Mouse (Mus musculus) embryonic facial prominence, embryonic 11.5 days (tissue): Measurements from ENCODE around the gene Tsacc. TPM values are rescaled to one million over a fixed set of nuclear protein-coding genes. Genes with fewer than 3 reads are reported as not detected.
"Not testable (repeated sequence)": the region's sequence is repeated elsewhere in the genome, so short reads cannot be mapped to it uniquely, and the experiment has no call there.

Experiments used
- ATAC-seq: fragments of 200-750 bp; cut with Nextera tagmentation; replicated peaks from 2 replicates; pipeline ENCODE4 v1.8.0; 2017; ENCODE audit warnings: low read depth; ENCODE audit not compliant: insufficient number of reproducible peaks, low FRiP score, low TSS enrichment
- DNase-seq: peaks from one replicate; pipeline ENCODE4 v3.0.0-alpha.2; 2015; ENCODE audit warnings: low spot score
- H3K27ac ChIP-seq: fragments of 300-500 bp; sonication (generic); replicated peaks from 2 replicates; pipeline ENCODE4 v1.5.1; 2014; ENCODE audit warnings: mild to moderate bottlenecking, low read depth, low read length, control low read depth
- H3K27me3 ChIP-seq: fragments of 300-500 bp; sonication (generic); 2 replicates; pipeline ENCODE4 v1.6.1; 2014; ENCODE audit warnings: mild to moderate bottlenecking, low read length, moderate library complexity, mixed read lengths; ENCODE audit not compliant: control insufficient read depth, insufficient read depth
- H3K36me3 ChIP-seq: fragments of 300-500 bp; sonication (generic); replicated peaks from 2 replicates; pipeline ENCODE4 v1.6.1; 2014; ENCODE audit warnings: low read depth, mild to moderate bottlenecking, low read length, moderate library complexity, mixed read lengths; ENCODE audit not compliant: control insufficient read depth, insufficient read depth
- H3K4me1 ChIP-seq: fragments of 300-500 bp; sonication (generic); 2 replicates; pipeline ENCODE4 v1.6.1; 2014; ENCODE audit warnings: low read length, mixed read lengths; ENCODE audit not compliant: control insufficient read depth, insufficient read depth
- H3K4me2 ChIP-seq: fragments of 300-500 bp; sonication (generic); 2 replicates; pipeline ENCODE4 v1.6.1; 2014; ENCODE audit warnings: low read depth, mild to moderate bottlenecking, control low read depth, low read length, moderate library complexity
- H3K4me3 ChIP-seq: fragments of 300-500 bp; sonication (generic); 2 replicates; pipeline ENCODE4 v1.5.1; 2014; ENCODE audit warnings: low read depth, low read length, control low read depth
- H3K9ac ChIP-seq: fragments of 300-500 bp; sonication (generic); replicated peaks from 2 replicates; pipeline ENCODE4 v1.6.1; 2014; ENCODE audit warnings: mild to moderate bottlenecking, control low read depth, low read length
- H3K9me3 ChIP-seq: fragments of 300-500 bp; sonication (generic); replicated peaks from 2 replicates; pipeline ENCODE4 v1.6.1; 2016; ENCODE audit warnings: mild to moderate bottlenecking, low read length, inconsistent platforms, mixed read lengths; ENCODE audit not compliant: control insufficient read depth
- WGBS: fragments of 180-500 bp; shearing (Covaris S2); extraction: QIAGEN DNeasy Blood & Tissue Kit; methylation state at CpG from one replicate; pipeline ENCODE4 v1.1.7; 2014; 5-methylcytosine and 5-hydroxymethylcytosine counted together
- polyA plus RNA-seq: library from polyadenylated mRNA; unstranded; fragments of >200 nt; fragmentation: Nextera tagmentation; extraction: Ambion mirVana; gene quantifications from 2 replicates; pipeline ENCODE4 v1.2.1, GENCODE M21; 2014

The Tsacc gene
- polyA plus RNA-seq, 1 experiment from 2014 or later, result 9.8 TPM

DNA sequence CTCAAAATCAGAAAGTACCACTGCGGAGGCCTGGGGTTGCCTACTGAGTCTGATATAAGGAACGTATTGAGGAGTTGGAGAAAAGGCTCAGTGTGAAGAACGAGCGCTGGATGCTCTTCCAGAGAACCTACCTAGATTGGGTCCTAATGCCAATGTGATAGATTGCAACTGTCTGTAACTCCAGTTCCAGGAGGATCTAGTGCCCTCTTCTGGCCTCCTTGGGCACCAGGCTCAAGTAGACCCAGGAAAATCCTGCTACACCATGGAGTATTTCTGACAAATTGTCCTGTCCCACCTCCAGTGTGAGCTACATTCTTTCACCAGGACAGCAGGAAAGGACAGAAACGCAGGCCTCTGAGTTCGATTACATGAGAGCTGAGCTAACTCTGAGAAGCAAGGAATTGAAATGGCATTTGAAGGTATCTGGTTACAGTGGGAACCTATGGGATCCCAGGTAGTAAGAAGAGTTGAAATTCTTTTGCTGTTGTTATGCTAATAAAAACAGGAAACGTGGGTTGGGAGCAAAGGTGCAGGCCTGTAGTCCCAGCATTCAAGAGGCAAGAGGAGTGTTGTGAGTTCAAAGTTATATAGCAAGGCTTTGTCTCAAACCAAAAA, 20.2 kb downstream of the Tsacc start:
- 49% methylated on average over 7 of the region's 7 CpGs for whole genome bisulfite sequencing
- Histone ChIP-seq H3K4me3 (no peak overlapping the region), H3K4me1 (no peaks in the 10 kb centered on the region), H3K9ac (no peak overlapping the region), H3K4me2 (no peak overlapping the region), H3K27me3 (no peaks in the 10 kb centered on the region), H3K36me3 (no peaks in the 10 kb centered on the region), H3K27ac (no peak overlapping the region), H3K9me3 (no peaks in the 10 kb centered on the region)
- ATAC-seq, result no peak
- peak; percentile 25 for DNase-seq

DNA sequence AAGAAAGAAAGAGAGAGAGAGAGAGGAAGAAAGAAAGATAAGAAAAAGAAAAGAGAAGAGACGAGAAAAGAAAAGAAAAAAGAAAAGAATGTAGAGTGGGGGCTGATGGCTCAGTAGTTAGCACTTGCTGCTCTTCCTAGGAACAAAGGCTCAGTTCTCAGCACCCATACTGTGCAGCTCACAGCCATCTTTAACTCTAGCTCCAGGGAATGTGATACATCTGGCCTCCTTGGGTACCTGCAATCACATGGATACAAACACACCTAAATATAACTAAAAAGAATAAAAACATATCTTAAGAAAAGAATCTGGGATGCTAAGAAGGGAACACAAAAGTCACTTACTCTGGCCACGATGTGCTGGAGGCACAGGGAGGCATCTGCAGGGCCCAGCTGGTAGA, 20.7 kb downstream of the Tsacc start:
- WGBS, result 89% methylated on average over 2 of the region's 2 CpGs

DNA sequence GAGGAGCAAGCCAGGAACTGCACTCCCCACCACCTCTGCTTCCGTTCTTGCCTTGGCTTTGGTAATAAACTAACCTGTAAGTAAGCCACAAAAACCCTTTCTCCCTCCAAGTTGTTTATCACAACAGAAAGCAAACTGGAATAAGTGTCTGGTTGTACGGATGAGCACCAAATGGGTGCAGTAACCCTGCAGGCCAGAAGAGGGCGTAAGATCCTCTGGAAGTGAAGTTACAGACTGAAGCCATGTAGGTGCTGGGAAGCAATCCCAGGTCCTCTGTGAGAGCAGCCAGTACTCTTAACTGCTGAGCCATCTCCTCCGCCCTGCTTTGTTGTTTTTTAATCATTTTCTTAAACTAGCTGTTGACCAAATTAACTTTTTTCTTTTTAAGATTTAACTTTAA, 22.8 kb downstream of the Tsacc start:
- no peaks in the 10 kb centered on the region for H3K4me1 ChIP-seq
- no peak overlapping the region for H3K27ac ChIP-seq
- ATAC-seq, result no peak
- H3K9me3 ChIP-seq, result no peaks in the 10 kb centered on the region
- H3K4me2 ChIP-seq, result no peak overlapping the region
- no peak overlapping the region for H3K4me3 ChIP-seq
- H3K36me3 ChIP-seq, result no peaks in the 10 kb centered on the region
- WGBS, result 91% methylated on average over 4 of the region's 4 CpGs
- H3K27me3 ChIP-seq, result no peaks in the 10 kb centered on the region
- no peak overlapping the region for H3K9ac ChIP-seq
- no peak for DNase-seq

More for the DNA sequence above, 20.7 kb downstream of the Tsacc start:
- no peak for ATAC-seq
- Histone ChIP-seq H3K4me1 (no peaks in the 10 kb centered on the region), H3K36me3 (no peaks in the 10 kb centered on the region), H3K9me3 (no peaks in the 10 kb centered on the region), H3K9ac (no peak overlapping the region), H3K27ac (no peak overlapping the region), H3K4me2 (no peak overlapping the region), H3K4me3 (no peak overlapping the region), H3K27me3 (no peaks in the 10 kb centered on the region)
- no peak for DNase-seq

DNA sequence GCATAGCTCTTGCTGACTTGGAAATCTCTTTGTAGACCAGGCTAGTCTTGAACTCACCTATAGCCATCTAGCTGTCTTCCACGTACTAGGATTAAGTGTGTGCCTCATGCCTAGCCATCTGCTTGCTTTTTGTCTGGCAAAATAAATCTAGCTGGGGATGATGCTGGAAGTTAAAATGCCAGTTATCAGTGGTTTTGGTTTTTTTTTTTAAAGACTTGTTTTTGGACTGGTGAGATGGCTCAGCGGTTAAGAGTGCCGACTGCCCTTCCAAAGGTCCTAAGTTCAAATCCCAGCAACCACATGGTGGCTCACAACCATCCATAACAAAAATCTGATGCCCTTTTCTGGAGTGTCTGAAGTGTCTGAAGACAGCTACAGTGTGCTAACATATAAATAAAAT, 24.9 kb downstream of the Tsacc start:
- no peak overlapping the region for H3K9ac ChIP-seq
- no peaks in the 10 kb centered on the region for H3K4me1 ChIP-seq
- no peak overlapping the region for H3K4me2 ChIP-seq
- H3K27me3 ChIP-seq, result no peaks in the 10 kb centered on the region
- DNase-seq, result no peak
- ATAC-seq, result no peak
- no peak overlapping the region for H3K4me3 ChIP-seq
- H3K27ac ChIP-seq, result no peak overlapping the region
- H3K9me3 ChIP-seq, result no peaks in the 10 kb centered on the region
- WGBS, result 92% methylated on average over 3 of the region's 3 CpGs
- H3K36me3 ChIP-seq, result no peaks in the 10 kb centered on the region

DNA sequence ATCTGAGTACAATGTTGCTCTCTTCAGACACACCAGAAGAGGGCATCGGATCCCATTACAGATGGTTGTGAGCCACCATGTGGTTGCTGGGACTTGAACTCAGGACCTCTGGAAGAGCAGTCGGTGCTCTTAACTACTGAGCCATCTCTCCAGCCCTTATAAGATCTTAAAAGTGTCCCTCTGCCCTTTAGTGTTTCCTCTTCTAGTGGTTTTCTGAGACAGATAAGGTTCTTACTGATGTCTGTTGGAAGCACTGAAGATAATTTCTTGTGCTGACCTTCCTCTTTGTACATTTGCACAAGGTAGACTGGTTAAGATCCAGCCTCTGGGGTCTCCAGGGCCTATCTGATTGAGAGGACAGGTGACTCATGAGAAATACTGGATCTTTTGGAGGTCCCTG, 25.5 kb downstream of the Tsacc start:
- not testable (repeated sequence) for H3K27ac ChIP-seq, H3K4me1 ChIP-seq, H3K9ac ChIP-seq, ATAC-seq, H3K9me3 ChIP-seq, H3K27me3 ChIP-seq, DNase-seq, H3K4me3 ChIP-seq, H3K4me2 ChIP-seq, H3K36me3 ChIP-seq
- WGBS, result 87% methylated on average over 2 of the region's 2 CpGs

DNA sequence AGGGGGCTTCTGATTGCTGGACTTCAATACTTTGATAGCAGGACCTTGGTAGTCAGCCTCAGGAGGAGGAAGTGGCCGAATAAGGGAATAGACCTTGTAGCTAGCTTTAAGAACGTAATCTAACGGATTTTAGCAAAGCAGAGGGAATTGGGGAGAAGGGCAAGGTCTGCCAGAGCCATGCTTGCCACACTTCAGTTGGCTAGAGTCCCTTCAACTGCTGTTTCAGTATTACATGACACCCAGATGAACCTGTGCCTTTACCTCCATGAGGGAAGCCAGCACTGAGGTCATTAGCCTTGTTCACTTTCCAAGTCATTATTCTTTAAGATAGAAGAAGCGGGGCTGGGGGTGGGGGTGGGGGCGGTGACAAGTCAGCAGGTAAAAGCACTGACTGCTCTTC, 27.8 kb downstream of the Tsacc start:
- Histone ChIP-seq H3K36me3 (no peaks in the 10 kb centered on the region), H3K27ac (no peak overlapping the region), H3K4me1 (no peaks in the 10 kb centered on the region), H3K9ac (no peak overlapping the region), H3K4me3 (no peak overlapping the region), H3K9me3 (no peaks in the 10 kb centered on the region), H3K4me2 (no peak overlapping the region), H3K27me3 (no peaks in the 10 kb centered on the region)
- no peak for DNase-seq
- no peak for ATAC-seq
- 83% methylated on average over 5 of the region's 5 CpGs for WGBS

DNA sequence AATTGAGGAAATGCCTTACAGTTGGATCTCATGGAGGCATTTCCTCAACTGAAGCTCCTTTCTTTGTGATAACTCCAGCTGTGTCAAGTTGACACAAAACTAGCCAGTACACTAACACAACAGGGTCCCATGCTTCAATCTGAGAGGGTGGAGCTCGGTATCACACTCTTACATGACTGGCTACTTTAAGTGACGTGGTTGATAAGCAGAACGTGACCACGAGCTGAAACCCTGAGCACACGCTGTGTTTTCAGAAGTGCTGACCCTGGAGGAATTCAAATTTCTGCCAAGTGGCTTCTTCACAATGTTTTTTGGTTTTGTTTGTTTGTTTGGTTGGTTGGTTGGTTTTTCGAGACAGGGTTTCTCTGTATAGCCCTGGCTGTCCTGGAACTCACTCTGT, 28.8 kb downstream of the Tsacc start:
- not testable (repeated sequence) for H3K4me3 ChIP-seq, H3K9me3 ChIP-seq, DNase-seq, ATAC-seq, H3K27ac ChIP-seq, H3K4me2 ChIP-seq, H3K9ac ChIP-seq, H3K36me3 ChIP-seq, H3K27me3 ChIP-seq, H3K4me1 ChIP-seq
- WGBS, result 81% methylated on average over 6 of the region's 6 CpGs

DNA sequence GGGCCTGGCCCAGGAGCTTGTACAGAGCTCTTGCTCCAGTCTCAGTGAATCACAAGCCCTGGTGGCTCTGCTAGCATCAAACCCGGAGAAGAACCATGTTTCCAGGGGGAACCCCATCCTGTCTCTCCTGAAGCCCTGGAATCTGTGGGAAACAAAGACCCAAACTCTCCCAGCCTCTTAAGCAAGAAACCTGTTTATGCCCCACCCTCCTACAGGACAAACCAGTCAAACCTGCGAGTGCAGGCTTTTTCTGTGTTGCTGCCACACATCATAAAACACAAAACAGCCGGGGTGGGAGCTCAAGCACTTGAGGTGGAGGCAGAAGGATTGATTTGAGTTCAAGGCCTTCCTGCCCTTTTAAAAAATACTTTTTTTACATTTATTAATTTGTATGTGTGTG, 34.5 kb downstream of the Tsacc start:
- Histone ChIP-seq H3K4me2 (no peak overlapping the region), H3K27ac (no peak overlapping the region), H3K36me3 (no peaks in the 10 kb centered on the region), H3K27me3 (no peaks in the 10 kb centered on the region), H3K9me3 (no peaks in the 10 kb centered on the region), H3K4me3 (no peak overlapping the region), H3K4me1 (no peaks in the 10 kb centered on the region), H3K9ac (no peak overlapping the region)
- DNase-seq, result no peak
- no peak for ATAC-seq
- 71% methylated on average over 3 of the region's 3 CpGs for WGBS
